8 mouse cellular contexts compared by ENCODE assay signal in genomic region chr2:160597582-160598281, GRCm38 (mm10). TPM values are rescaled to one million over a fixed set of nuclear protein-coding genes. Genes with fewer than 3 reads are reported as not detected.
DNase-seq lines count a peak whose midpoint lies in the region; ATAC-seq lines count a peak whose summit lies in the region.

No protein-coding gene starts in this region.

- H3K36me3 ChIP-seq in hindbrain, embryonic 15.5 days = no peaks in the 10 kb centered on the region

- H3K9me3 ChIP-seq in hindbrain, embryonic 15.5 days = no peaks in the 10 kb centered on the region

- no peaks in the 10 kb centered on the region; the same call in 1 of the 2 replicates for H3K27me3 ChIP-seq in hindbrain, embryonic 15.5 days

- H3K4me2 ChIP-seq in hindbrain, embryonic 15.5 days = no peak overlapping the region

- no peak overlapping the region for H3K4me3 ChIP-seq in hindbrain, embryonic 15.5 days

- peak; percentile 71 for DNase-seq in R1 (ENCODE audit: low read depth, low spot score)
- peak; percentile 57 for DNase-seq in cerebellum, adult 9-11 months
- peak; percentile 31 to 68 for DNase-seq in frontal cortex, postnatal 14 days (ENCODE audit: low spot score in 2 of 2)
- DNase-seq in layer of hippocampus, postnatal 14 days (ENCODE audit: low spot score in 2 of 2) = peak; percentile 68 to 73
- peak; percentile 70 for DNase-seq in lung, postnatal 25 days (ENCODE audit: low spot score)
- peak; percentile 80 for DNase-seq in retina, postnatal 1 day
- DNase-seq in thymus, postnatal 36 days = peak; percentile 49 to 63

- no peaks in the 10 kb centered on the region for H3K4me1 ChIP-seq in hindbrain, embryonic 15.5 days (replicated peaks)

- H3K27ac ChIP-seq in hindbrain, embryonic 15.5 days (replicated peaks) = no peak overlapping the region

- WGBS in hindbrain, embryonic 15.5 days = 30% methylated on average over 12 of the region's 12 CpGs

- peak; percentile 80 for ATAC-seq in hindbrain, embryonic 15.5 days (ENCODE audit: low FRiP score, low read depth)

- H3K9ac ChIP-seq in hindbrain, embryonic 15.5 days = no peak overlapping the region

RNA-seq across cellular contexts. Expression of gene Top1, which starts 48.0 kb away (rescaled TPM):
- 66.2 and 69.7 TPM in 2 replicates for polyA plus RNA-seq in hindbrain, embryonic 15.5 days (2015; fragmentation: Nextera tagmentation; extraction: Ambion mirVana)
- 10 to 100 TPM; 80.3 to 88.0 TPM for total RNA-seq in layer of hippocampus, postnatal 14 days (2021)
